Mouse (Mus musculus) left cerebral cortex, postnatal 36 days (tissue): ENCODE data around the gene Tsnax. TPM values are rescaled to one million over a fixed set of nuclear protein-coding genes. Genes with fewer than 3 reads are reported as not detected.

Experiments
- DNase-seq, 2 experiments: peaks; one replicate each; pipeline ENCODE4 v3.0.0; 2021 to 2022; ENCODE audit warnings: low spot score in 2 of 2, mixed read lengths in 1 of 2
- intact Hi-C: fragments of 180-260 bp; cut with DNase I; formaldehyde crosslinking; loops from one replicate; pipeline ENCODE4 v1.15.1; 2025
- total RNA-seq, 2 experiments: library from RNA; stranded (reverse); gene quantifications; 2 replicates each; pipeline ENCODE4 v1.2.3; 2021

The Tsnax gene
- total RNA-seq = 100 to 1,000 TPM; 169 to 171 TPM

GRCm38 (mm10) chr8:125012695-125013627, at the start of gene Tsnax:
TSS of gene Tsnax (plus strand) at chr8:125012997.
- peak; percentile 92 to 97 for DNase-seq
- intact Hi-C loops = loop anchor here (2.0 to 5.0 kb wide), 2 partner anchors 64 to 116 kb away; partner anchors contain the start of genes Egln1, Exoc8 and Sprtn

DNA sequence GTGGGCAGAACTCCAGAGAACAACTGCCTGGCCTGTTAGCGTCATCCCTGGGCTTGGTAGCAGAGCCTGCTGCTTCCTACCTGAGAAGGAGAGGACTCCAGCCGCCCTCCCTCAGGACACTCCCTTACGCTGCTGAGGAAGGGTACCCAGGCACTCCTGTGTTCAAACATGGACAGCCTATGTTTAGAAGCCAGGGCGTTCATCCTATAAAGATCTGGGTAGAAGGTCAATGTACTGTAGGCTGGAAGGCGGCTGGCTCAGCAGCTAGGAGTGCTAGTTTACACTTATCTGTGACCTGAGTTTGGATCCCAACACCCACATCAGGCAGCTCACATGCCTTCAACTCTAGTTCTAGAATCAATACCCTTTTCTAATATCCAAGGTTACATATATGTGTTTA, 49.6 kb upstream of the Tsnax start:
- intact Hi-C loops = no loop called here
- DNase-seq = no peak

- no peak for DNase-seq
- intact Hi-C loops = no loop called here
Observed at GRCm38 (mm10) chr8:124964966-124965365, 47.8 kb upstream of the Tsnax start.

GRCm38 (mm10) chr8:124970312-124970933, 42.4 kb upstream of the Tsnax start:
- intact Hi-C loops = no loop called here
- DNase-seq = no peak

GRCm38 (mm10) chr8:124973221-124973620, 39.6 kb upstream of the Tsnax start:
- DNase-seq = no peak
- intact Hi-C loops = no loop called here

- intact Hi-C loops = no loop called here
- DNase-seq = no peak
Observed at GRCm38 (mm10) chr8:124974254-124974653, 38.5 kb upstream of the Tsnax start.

- no peak for DNase-seq
- intact Hi-C loops = no loop called here
Observed at GRCm38 (mm10) chr8:124976211-124976610, 36.6 kb upstream of the Tsnax start.

DNA sequence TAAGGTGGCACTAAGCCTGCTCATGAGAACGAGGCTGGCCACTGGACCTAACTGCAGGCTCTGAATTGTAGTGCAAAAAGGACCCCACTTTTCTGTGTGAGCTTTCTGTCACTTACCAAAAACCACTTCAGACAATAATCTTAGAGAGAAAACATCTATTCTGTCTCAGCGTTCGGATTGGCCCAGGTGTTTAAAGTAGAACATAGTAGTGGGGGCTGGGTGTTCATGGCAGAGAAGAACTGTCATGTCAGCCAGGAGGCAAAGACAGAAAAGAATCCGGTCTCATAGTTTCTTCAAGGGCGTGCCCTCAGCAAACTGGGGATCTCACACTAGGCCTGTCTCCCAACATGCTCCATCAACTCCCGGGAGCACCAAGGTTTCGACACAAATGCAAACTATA, 34.8 kb upstream of the Tsnax start:
- no peak for DNase-seq
- intact Hi-C loops = no loop called here

- intact Hi-C loops = no loop called here
Observed at GRCm38 (mm10) chr8:124980036-124980435, 32.8 kb upstream of the Tsnax start.

DNA sequence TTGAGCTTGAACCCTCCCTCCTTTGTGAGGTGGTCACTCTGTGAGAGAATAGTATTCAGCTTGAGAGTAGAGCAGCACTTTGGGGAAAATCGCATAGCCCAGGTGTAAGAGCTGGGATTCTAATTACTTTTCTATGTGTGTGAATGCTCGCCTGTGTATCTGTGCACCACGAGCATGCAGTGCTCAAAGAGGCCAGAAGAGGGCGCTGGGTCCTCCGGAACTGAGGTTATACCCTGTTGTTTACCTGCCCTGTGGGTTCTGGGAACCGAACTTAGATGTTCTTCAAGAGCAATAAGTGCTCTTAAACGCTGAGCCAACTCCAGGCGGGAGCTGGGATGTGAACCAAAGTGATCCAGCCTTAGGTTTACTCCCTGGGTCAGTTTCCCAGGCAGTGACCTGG, 32.0 kb upstream of the Tsnax start:
- no peak for DNase-seq
- intact Hi-C loops = no loop called here

More at GRCm38 (mm10) chr8:124980036-124980435, 32.8 kb upstream of the Tsnax start:
- no peak for DNase-seq

GRCm38 (mm10) chr8:124990923-124991667, 21.7 kb upstream of the Tsnax start:
- DNase-seq = no peak
- intact Hi-C loops = no loop called here

DNA sequence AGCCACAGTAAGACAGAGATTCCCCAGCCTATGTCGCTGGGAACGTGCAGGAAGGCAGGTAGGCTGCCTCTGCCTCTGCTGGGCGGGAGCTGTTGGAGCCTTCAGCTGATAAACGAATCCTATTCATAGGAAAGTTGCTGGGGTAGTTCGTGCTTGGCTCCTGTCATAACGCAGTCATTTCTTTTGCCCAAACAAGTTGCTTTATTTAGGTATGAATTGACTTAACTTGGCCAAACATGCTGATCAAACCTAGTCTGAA, 21.2 kb upstream of the Tsnax start:
- intact Hi-C loops = no loop called here
- no peak for DNase-seq

DNA sequence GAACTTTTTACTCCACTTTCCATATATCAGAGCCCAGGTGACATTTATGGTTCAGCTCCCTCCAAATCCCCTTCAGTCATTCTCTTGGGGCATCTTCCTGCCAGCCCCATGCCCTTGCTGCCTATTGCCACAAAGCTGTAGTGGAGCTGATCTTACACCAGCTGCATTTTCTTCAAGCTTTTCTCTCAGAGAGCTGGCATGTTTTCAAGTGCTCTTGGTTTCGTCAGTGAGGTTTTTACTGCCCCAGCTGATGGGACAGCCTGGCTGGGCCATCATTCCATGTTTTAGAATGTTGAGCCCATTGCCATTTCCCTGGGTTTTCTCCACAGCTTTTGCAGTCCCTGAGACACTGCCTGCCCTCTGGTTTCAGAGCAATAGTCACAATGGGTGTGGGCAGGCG, 17.0 kb upstream of the Tsnax start:
- intact Hi-C loops = no loop called here
- DNase-seq = peak in 1 of 2 experiments; percentile 14

DNA sequence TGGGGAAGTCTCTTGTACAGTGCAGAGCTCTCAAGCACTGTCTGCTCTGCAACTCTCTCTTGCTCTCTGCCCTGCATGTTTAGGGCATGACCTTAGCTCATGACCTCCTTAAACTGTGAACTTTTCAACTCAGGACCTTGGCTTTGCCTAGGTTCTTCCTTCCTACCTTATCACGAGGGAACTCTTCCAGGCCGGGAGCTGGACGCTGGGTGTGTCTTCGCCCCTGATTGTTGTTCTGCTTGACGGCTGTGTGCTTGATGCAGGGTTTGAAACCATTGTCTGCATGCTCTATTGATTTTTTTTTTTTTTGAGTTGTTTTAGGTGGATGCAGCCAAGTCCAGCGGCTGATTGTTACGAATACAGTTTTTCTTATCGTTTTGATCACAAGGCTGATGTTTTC, 11.3 kb downstream of the Tsnax start:
- intact Hi-C loops = no loop called here
- no peak for DNase-seq

DNA sequence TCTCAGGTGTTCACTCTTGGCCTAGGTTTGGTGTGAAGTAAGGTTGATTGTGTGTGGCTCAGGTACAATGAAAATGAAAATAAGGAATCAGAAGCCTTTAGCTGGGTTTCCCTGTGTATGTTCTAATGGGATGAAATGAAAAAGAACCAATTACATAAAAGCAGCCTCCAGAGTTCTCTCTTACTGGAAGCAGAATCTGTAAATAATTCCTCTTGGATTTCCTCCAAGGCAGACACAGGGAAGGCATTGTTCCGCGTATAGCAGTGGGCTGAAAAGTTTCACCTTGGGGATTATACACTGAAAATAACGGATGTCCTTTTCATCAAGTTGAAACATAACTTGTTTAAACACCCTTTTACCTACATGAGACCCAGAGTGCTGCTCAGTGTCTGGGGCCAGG, 14.4 kb downstream of the Tsnax start:
- DNase-seq = no peak
- intact Hi-C loops = no loop called here

- intact Hi-C loops = no loop called here
- DNase-seq = no peak
Observed at GRCm38 (mm10) chr8:125028841-125029240, 16.0 kb downstream of the Tsnax start.

- DNase-seq = no peak
- intact Hi-C loops = loop anchor here (5.0 kb wide), 1 partner anchor 84 kb away; the partner anchor contains the start of gene Egln1
Observed at GRCm38 (mm10) chr8:125031276-125031675, 18.5 kb downstream of the Tsnax start.

DNA sequence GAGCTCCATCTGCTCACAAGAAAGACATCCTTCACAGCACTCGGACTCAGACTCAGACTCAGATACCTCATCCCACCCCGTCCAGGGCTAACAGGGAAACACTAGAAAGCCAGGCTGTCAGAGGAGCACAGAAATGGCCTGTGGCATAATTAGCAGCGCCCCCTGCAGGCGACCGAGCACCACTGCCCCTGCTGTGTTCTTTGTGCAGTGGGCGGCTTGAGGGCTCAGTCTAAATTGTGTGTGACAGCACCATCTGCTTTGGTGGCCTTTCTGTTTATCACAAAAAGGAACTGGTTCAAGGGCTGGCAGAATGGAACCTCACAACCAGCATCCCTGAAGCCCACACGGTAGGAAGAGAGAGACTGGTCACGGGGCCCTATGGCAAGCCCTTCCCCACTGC, 21.9 kb downstream of the Tsnax start:
- intact Hi-C loops = loop anchor here (5.0 kb wide), 1 partner anchor 87 kb away; the partner anchor contains the start of gene Egln1
- peak; percentile 54 to 57 for DNase-seq

DNA sequence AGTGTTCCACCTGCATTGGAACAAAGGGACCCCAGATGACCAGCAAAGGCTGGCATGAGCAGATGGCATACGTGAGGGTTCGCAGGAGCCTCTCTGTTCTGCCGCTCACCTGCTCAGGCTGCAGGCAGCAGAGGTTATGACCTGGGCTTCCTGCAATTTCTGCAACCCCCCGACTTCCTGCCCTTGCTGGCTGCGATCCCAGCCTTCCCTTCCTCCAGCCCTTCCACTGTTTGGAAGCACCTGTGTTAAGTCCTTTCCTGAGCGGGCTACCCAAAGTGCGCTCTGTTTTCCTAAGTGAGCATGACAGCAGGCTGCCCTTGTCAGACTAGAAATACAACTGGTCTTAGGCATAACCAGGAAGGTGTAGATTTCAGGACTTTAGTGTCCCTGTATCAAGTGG, 24.3 kb downstream of the Tsnax start:
- DNase-seq = no peak
- intact Hi-C loops = no loop called here

DNA sequence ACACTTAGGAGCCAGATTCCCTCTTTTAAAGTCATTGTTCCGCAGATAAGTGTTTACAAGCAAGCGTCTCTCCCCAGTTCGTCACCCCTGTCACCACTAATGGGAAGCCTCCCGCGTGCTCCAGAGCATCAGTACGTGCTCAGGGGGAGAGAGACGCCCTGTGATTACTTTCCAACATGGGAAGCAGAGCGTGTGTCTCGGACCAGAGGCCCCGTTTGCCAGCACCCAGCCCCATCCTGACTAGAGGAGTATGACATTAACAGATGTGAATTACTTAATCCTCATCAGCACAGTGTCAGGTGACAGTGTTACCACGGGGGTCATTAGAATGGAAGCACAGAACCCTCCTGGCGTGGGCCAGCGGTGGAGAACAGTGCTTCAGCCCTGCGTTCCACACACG, 25.9 kb downstream of the Tsnax start:
- intact Hi-C loops = no loop called here
- DNase-seq = no peak
